Mouse (Mus musculus): Measurements from ENCODE around the gene St6galnac4. TPM values are rescaled to one million over a fixed set of nuclear protein-coding genes. Genes with fewer than 3 reads are reported as not detected.

St6galnac4 gene
- polyA plus RNA-seq, 1 experiment from 2014 or later, result 14.1 TPM

- 29% methylated on average over 10 of the region's 10 CpGs for WGBS (ENCODE audit: insufficient replicate concordance)
- H3K36me3 ChIP-seq, result no peaks in the 10 kb centered on the region
- no peak overlapping the region for H3K27ac ChIP-seq
- H3K4me1 ChIP-seq (replicated peaks), result peaks cover 68% of the 10 kb centered on the region
- H3K4me2 ChIP-seq, result peak overlapping the region; percentile 38
- H3K27me3 ChIP-seq, result no peaks in the 10 kb centered on the region
- DNase-seq (no peak), ATAC-seq (ENCODE audit: low read depth) (no peak)
- no peaks in the 10 kb centered on the region for H3K9me3 ChIP-seq (replicated peaks)
- H3K9ac ChIP-seq, result peak overlapping the region; percentile 15; the same call in 1 of the 2 replicates
- H3K4me3 ChIP-seq (replicated peaks), result peak overlapping the region; percentile 29
Measured at GRCm38 (mm10) chr2:32604631-32605030, 17.7 kb downstream of the St6galnac4 start.

GRCm38 (mm10) chr2:32606161-32607142, 19.6 kb downstream of the St6galnac4 start:
- peak overlapping the region; percentile 97 for H3K4me2 ChIP-seq
- no peaks in the 10 kb centered on the region for H3K9me3 ChIP-seq (replicated peaks)
- H3K4me3 ChIP-seq (replicated peaks), result peak overlapping the region; percentile 76
- H3K36me3 ChIP-seq, result no peaks in the 10 kb centered on the region
- peak overlapping the region; percentile 83 for H3K9ac ChIP-seq
- no peaks in the 10 kb centered on the region for H3K27me3 ChIP-seq
- H3K27ac ChIP-seq, result peak overlapping the region; percentile 83
- WGBS (ENCODE audit: insufficient replicate concordance), result 9% methylated on average over 52 of the region's 55 CpGs
- peak; percentile 74 for ATAC-seq (ENCODE audit: low read depth)
- H3K4me1 ChIP-seq (replicated peaks), result peaks cover 79% of the 10 kb centered on the region
- peak; percentile 89 for DNase-seq

- ATAC-seq (ENCODE audit: low read depth) (peak; percentile 30), DNase-seq (peak; percentile 48)
- Histone ChIP-seq H3K27me3 (no peaks in the 10 kb centered on the region), H3K4me1 (replicated peaks) (peaks cover 79% of the 10 kb centered on the region), H3K9ac (peak overlapping the region; percentile 83), H3K9me3 (replicated peaks) (no peaks in the 10 kb centered on the region), H3K4me2 (peak overlapping the region; percentile 97), H3K4me3 (replicated peaks) (peak overlapping the region; percentile 76), H3K27ac (peak overlapping the region; percentile 83), H3K36me3 (peaks cover 5% of the 10 kb centered on the region)
- WGBS (ENCODE audit: insufficient replicate concordance), result under 1% methylated on average over 34 of the region's 34 CpGs
Measured at GRCm38 (mm10) chr2:32607262-32607947, 20.5 kb downstream of the St6galnac4 start.

GRCm38 (mm10) chr2:32608141-32608777, 21.4 kb downstream of the St6galnac4 start:
- Histone ChIP-seq H3K4me1 (replicated peaks) (peaks cover 76% of the 10 kb centered on the region), H3K27ac (peak overlapping the region; percentile 83), H3K9me3 (replicated peaks) (no peaks in the 10 kb centered on the region), H3K4me3 (replicated peaks) (peak overlapping the region; percentile 76), H3K27me3 (no peaks in the 10 kb centered on the region), H3K4me2 (peak overlapping the region; percentile 97), H3K36me3 (peaks cover 13% of the 10 kb centered on the region), H3K9ac (peak overlapping the region; percentile 83)
- ATAC-seq (ENCODE audit: low read depth) (peak; percentile 76), DNase-seq (peak; percentile 78)
- WGBS (ENCODE audit: insufficient replicate concordance), result 2% methylated on average over 25 of the region's 25 CpGs

- Histone ChIP-seq H3K27me3 (no peaks in the 10 kb centered on the region), H3K4me3 (replicated peaks) (peak overlapping the region; percentile 76), H3K4me2 (peak overlapping the region; percentile 97), H3K9ac (peak overlapping the region; percentile 83), H3K27ac (peak overlapping the region; percentile 83), H3K4me1 (replicated peaks) (peaks cover 76% of the 10 kb centered on the region), H3K9me3 (replicated peaks) (no peaks in the 10 kb centered on the region), H3K36me3 (peaks cover 18% of the 10 kb centered on the region)
- DNase-seq (peak; percentile 11), ATAC-seq (ENCODE audit: low read depth) (peak; percentile 46)
- 41% methylated on average over 18 of the region's 18 CpGs for WGBS (ENCODE audit: insufficient replicate concordance)
Measured at GRCm38 (mm10) chr2:32608778-32609435, 22.0 kb downstream of the St6galnac4 start.

GRCm38 (mm10) chr2:32610610-32611229, 23.8 kb downstream of the St6galnac4 start:
- peak overlapping the region; percentile 97 for H3K4me2 ChIP-seq
- peak overlapping the region; percentile 50 for H3K9ac ChIP-seq
- 15% methylated on average over 23 of the region's 23 CpGs for WGBS (ENCODE audit: insufficient replicate concordance)
- peaks cover 65% of the 10 kb centered on the region for H3K4me1 ChIP-seq (replicated peaks)
- no peaks in the 10 kb centered on the region for H3K27me3 ChIP-seq
- H3K36me3 ChIP-seq, result peaks cover 31% of the 10 kb centered on the region
- no peak for ATAC-seq (ENCODE audit: low read depth)
- H3K4me3 ChIP-seq (replicated peaks), result peak overlapping the region; percentile 52
- peak overlapping the region; percentile 26 for H3K27ac ChIP-seq
- peak; percentile 47 for DNase-seq
- no peaks in the 10 kb centered on the region for H3K9me3 ChIP-seq (replicated peaks)

- H3K36me3 ChIP-seq, result peaks cover 46% of the 10 kb centered on the region
- H3K9ac ChIP-seq, result no peak overlapping the region
- WGBS (ENCODE audit: insufficient replicate concordance), result 64% methylated on average over 26 of the region's 26 CpGs
- DNase-seq (peak; percentile 53), ATAC-seq (ENCODE audit: low read depth) (no peak)
- H3K27me3 ChIP-seq, result no peaks in the 10 kb centered on the region
- H3K4me3 ChIP-seq (replicated peaks), result no peak overlapping the region
- H3K9me3 ChIP-seq (replicated peaks), result no peaks in the 10 kb centered on the region
- no peak overlapping the region; the same call in 1 of the 2 replicates for H3K27ac ChIP-seq
- no peak overlapping the region for H3K4me2 ChIP-seq
- H3K4me1 ChIP-seq (replicated peaks), result peaks cover 52% of the 10 kb centered on the region
Measured at GRCm38 (mm10) chr2:32612274-32612673, 25.4 kb downstream of the St6galnac4 start.

GRCm38 (mm10) chr2:32617109-32617508, 30.2 kb downstream of the St6galnac4 start:
- no peaks in the 10 kb centered on the region for H3K27me3 ChIP-seq
- peaks cover 70% of the 10 kb centered on the region for H3K36me3 ChIP-seq
- H3K4me1 ChIP-seq (replicated peaks), result peaks cover 31% of the 10 kb centered on the region
- H3K4me3 ChIP-seq (replicated peaks), result no peak overlapping the region
- H3K9me3 ChIP-seq (replicated peaks), result no peaks in the 10 kb centered on the region
- no peak overlapping the region for H3K4me2 ChIP-seq
- DNase-seq (no peak), ATAC-seq (ENCODE audit: low read depth) (no peak)
- no peak overlapping the region for H3K27ac ChIP-seq
- 93% methylated on average over 1 of the region's 1 CpGs for WGBS (ENCODE audit: insufficient replicate concordance)
- no peak overlapping the region for H3K9ac ChIP-seq

GRCm38 (mm10) chr2:32617601-32618000, 30.7 kb downstream of the St6galnac4 start:
- WGBS (ENCODE audit: insufficient replicate concordance), result 82% methylated on average over 4 of the region's 4 CpGs
- H3K4me2 ChIP-seq, result no peak overlapping the region
- H3K9ac ChIP-seq, result no peak overlapping the region
- no peak overlapping the region for H3K27ac ChIP-seq
- H3K27me3 ChIP-seq, result no peaks in the 10 kb centered on the region
- ATAC-seq (ENCODE audit: low read depth) (no peak), DNase-seq (no peak)
- peaks cover 66% of the 10 kb centered on the region for H3K36me3 ChIP-seq
- no peaks in the 10 kb centered on the region for H3K9me3 ChIP-seq (replicated peaks)
- H3K4me3 ChIP-seq (replicated peaks), result no peak overlapping the region
- peaks cover 27% of the 10 kb centered on the region for H3K4me1 ChIP-seq (replicated peaks)

GRCm38 (mm10) chr2:32618051-32618450, 31.2 kb downstream of the St6galnac4 start:
- Histone ChIP-seq H3K9me3 (replicated peaks) (no peaks in the 10 kb centered on the region), H3K9ac (no peak overlapping the region), H3K36me3 (peaks cover 61% of the 10 kb centered on the region), H3K4me3 (replicated peaks) (no peak overlapping the region), H3K27ac (no peak overlapping the region), H3K27me3 (no peaks in the 10 kb centered on the region), H3K4me1 (replicated peaks) (peaks cover 27% of the 10 kb centered on the region), H3K4me2 (no peak overlapping the region)
- DNase-seq (no peak), ATAC-seq (ENCODE audit: low read depth) (no peak)
- 87% methylated on average over 9 of the region's 9 CpGs for WGBS (ENCODE audit: insufficient replicate concordance)
